Mouse (Mus musculus): ENCODE measurements around the gene Coq7.

DNA sequence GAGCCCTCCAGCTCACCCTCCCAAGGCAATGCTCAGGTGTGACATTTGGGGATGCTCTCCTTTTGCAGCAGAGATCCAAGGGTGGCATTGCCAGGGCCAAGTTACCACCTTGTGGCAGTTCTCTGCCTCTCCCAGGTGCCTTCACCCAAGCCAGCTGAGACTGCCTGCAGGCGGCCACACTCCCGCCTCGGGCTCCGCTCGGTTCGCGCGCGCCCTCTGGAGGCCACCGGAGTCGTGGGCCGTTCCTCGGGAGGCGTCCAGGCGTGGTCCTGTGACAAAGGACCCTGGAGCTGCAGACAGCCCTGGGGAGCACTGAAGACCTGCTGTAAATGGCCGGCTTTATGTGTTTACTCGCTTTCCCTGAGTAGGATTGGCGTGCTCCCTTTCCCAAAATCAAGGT lies 14.5 kb downstream of the Coq7 start:
- TF ChIP-seq CTCF (IDR thresholded peaks at IDR 0.05; ENCODE audit: low read depth, low read length) (peak; percentile 31), POLR2A (IDR thresholded peaks at IDR 0.05; ENCODE audit: borderline replicate concordance, low read depth, low read length) (no peak)

Data from bone marrow macrophage, adult 2 months (primary cell).